Mouse (Mus musculus) gastrocnemius, postnatal 10 days (tissue): Measurements from ENCODE around the gene Ppp1r9b. TPM values are rescaled to one million over a fixed set of nuclear protein-coding genes. Genes with fewer than 3 reads are reported as not detected.
"Not testable (repeated sequence)": the region's sequence is repeated elsewhere in the genome, so short reads cannot be mapped to it uniquely, and the experiment has no call there.

Experiments
- DNase-seq: peaks from one replicate; pipeline ENCODE4 v3.0.0; 2021; ENCODE audit warnings: mixed read lengths
- long read RNA-seq, 2 experiments: library from polyadenylated mRNA; stranded (forward); transcript quantifications; one replicate each; pipeline ENCODE4 v2.0.0; 2021
- total RNA-seq, 2 experiments: library from RNA; stranded (reverse); gene quantifications; 2 replicates each; pipeline ENCODE4 v1.2.3; 2021

Gene Ppp1r9b
- total RNA-seq, result 10 to 100 TPM; 46.8 to 54.9 TPM
- long read RNA-seq, experiment 1, full-length matches to known transcripts, result 25 of 32 reads
- long read RNA-seq, experiment 1, partial matches to known transcripts, result 4 of 32 reads
- long read RNA-seq, experiment 1, other reads (novel, unspliced or antisense), result 3 of 32 reads
- long read RNA-seq, experiment 2, full-length matches to known transcripts, result 13 of 20 reads
- long read RNA-seq, experiment 2, partial matches to known transcripts, result 6 of 20 reads
- long read RNA-seq, experiment 2, other reads (novel, unspliced or antisense), result 1 of 20 reads

GRCm38 (mm10) chr11:94990749-94991577 lies at the start of gene Ppp1r9b:
TSS of gene Ppp1r9b (plus strand) at chr11:94991035.
- DNase-seq, result peak; percentile 92

DNA sequence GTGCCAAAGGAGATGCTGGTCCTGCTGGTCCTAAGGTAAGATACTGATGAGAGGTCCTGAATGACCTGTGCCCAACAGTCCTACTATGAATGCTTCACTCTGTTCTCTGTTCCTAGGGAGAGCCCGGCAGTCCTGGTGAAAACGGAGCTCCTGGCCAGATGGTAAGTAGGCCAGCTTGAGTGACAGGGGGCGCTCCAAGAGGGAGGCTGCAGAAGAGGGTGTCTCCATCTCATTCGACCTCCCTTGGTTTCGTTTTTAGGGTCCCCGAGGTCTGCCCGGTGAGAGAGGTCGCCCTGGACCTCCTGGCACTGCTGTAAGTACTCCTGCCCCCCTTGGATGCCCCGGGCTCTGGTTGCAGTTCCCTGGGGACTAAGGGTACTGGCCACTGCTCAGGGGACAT lies 49.7 kb upstream of the Ppp1r9b start:
- no peak for DNase-seq

GRCm38 (mm10) chr11:94941776-94942175 lies 49.1 kb upstream of the Ppp1r9b start:
- no peak for DNase-seq

DNA sequence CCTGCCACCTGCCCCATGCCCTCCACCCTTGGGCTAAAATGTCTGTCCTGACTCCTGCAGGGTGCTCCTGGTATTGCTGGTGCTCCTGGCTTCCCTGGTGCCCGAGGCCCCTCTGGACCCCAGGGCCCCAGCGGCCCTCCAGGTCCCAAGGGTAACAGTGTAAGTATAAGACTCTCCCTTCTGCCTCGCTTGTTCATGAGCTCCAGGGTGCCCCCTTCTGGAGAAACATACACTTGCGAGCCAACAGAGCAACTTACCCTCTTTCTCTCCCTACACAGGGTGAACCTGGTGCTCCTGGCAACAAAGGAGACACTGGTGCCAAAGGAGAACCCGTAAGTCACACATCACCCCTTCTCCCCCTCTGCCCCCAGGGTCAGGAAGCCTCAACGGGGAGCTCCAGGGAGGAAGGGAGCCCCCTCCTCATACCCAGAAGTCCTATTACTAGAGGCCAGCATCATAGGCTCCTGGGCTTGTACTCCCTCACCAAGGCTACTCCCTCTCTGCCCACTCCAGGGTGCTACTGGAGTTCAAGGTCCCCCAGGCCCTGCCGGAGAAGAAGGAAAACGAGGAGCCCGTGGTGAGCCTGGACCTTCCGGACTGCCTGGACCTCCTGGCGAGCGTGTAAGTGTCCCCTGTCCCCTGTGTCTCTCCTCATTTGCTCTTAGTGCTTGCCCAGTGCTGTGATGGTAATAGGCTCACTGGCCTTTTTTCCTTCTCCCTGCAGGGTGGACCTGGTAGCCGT lies 48.4 kb upstream of the Ppp1r9b start:
- DNase-seq, result no peak

- no peak for DNase-seq
These were observed 47.8 kb upstream of the Ppp1r9b start for GRCm38 (mm10) chr11:94943054-94943453.

- DNase-seq, result no peak
These were observed 46.5 kb upstream of the Ppp1r9b start for GRCm38 (mm10) chr11:94944295-94944694.

GRCm38 (mm10) chr11:94945236-94945635 lies 45.6 kb upstream of the Ppp1r9b start:
- no peak for DNase-seq

DNA sequence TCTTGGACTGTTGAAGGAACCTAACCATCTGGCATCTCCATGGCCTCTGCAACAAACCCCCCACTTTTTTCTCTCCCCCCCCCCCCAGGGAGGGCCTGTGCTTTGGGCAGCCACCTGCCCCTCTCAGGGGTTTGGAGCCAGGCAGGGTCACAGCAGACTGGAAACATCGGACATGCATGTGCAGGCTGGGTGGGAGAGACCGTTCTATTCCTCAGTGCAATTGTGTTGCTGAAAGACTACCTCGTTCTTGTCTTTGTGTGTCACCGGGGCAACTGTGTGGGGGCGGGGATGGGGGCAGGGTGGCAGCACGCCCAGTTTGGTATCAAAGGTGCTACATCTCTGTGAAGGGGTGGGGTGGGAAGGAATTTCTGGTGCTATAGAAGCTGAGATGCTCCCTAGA lies 38.7 kb upstream of the Ppp1r9b start:
- DNase-seq, result no peak

DNA sequence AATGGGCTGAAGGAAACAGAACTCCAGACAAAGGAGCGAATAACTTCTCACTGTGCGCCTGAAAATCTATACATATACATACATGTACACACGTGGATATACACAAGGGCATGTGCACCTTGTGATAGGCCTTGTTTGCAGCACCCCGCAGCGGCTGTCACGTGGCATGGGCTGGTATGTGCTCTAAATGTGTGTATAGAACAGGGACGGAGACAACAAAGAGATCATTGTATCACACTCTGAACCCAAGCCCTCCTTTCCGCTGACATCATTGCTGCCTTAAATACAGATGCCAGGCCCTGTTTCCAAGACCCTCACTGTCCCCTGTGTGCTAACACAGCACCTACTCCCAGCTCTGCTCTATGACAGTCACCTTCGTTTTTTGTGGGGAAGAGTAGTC lies 35.7 kb upstream of the Ppp1r9b start:
- DNase-seq, result no peak

- DNase-seq, result no peak
These were observed 33.2 kb upstream of the Ppp1r9b start for GRCm38 (mm10) chr11:94957693-94958064.

- DNase-seq, result peak; percentile 82
These were observed 32.6 kb upstream of the Ppp1r9b start for GRCm38 (mm10) chr11:94958065-94958858.

GRCm38 (mm10) chr11:94962534-94963101 lies 28.2 kb upstream of the Ppp1r9b start:
- DNase-seq, result no peak

DNA sequence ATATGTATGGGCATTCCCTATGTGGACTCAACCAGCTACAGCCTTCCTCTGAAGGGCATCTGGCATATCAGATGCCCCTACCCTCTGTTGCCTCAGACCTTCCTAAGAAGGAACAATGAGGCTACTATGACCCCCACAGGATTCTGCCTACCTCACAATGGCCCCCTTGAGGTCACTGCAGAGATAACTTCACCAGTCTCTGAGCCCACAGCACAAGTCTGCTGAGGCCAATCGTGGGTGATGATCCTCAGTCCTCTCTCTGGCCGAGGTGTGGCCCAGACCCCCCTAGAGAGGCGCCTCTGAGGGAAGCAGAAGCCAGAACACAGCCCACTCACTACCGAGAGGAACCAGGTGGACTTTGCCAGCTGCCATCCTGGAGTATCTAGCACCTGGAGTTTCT lies 23.4 kb upstream of the Ppp1r9b start, which contains the start of gene Hils1:
Hils1 (plus strand) TSS at position 175 of the 400 bp plus-strand sequence.
- no peak for DNase-seq

DNA sequence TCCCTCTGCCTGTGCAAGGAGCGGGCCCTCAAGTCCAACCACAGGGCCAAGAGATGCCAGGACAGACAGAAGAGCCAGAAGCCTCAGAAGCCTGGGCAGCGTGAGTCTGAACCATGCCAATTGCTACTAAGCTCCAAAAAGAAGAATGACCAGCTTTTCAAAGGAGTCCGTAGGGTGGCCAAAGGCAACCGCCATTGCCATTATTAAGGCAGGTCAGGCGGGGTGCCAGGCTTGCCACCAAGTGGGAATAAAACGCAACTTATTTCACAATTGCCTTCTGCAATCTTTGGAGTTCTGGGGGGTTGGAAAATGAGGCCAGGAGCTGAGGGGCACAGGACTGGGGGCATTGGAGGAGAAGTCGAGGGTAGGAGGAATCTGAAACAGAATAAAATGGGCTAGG lies 22.6 kb upstream of the Ppp1r9b start:
- no peak for DNase-seq

- not testable (repeated sequence) for DNase-seq
These were observed 21.1 kb upstream of the Ppp1r9b start for GRCm38 (mm10) chr11:94969709-94970108.

- peak; percentile 82 for DNase-seq
These were observed 20.5 kb upstream of the Ppp1r9b start for GRCm38 (mm10) chr11:94970210-94970943.

DNA sequence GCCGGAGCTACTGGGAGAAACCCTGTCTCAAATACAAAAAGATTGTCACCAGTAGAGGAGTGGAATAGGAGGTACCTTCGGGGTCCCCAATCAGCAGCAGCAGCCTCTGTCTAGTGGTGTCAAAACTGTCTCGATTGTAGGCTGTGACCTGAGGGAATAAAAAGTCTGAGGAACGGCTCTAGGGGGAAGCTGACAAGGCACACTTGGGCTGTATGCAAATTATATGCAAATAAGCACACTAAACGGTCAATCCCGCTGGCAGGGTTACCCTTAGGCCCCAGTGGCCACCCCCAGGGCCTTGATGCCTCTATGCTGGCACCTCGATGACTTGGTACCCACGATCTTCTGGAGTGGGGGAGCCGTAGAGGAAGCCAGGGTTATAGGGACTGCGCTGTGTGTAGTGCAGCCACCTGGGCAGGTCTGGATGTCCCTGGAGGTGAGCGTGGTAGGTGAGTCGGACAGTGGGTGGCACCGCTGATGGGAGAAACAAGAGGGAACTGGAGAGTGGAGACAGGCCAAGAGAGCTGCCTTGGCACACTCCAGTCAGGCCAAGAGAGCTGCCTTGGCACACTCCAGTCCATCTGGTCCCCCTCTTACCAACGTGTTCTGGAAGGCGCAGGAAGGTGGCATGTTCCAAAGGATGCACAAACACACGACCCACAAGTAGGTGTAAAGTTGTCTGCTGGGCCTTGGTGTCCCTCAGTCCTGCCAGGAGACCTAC lies 18.8 kb upstream of the Ppp1r9b start:
- DNase-seq, result no peak

DNA sequence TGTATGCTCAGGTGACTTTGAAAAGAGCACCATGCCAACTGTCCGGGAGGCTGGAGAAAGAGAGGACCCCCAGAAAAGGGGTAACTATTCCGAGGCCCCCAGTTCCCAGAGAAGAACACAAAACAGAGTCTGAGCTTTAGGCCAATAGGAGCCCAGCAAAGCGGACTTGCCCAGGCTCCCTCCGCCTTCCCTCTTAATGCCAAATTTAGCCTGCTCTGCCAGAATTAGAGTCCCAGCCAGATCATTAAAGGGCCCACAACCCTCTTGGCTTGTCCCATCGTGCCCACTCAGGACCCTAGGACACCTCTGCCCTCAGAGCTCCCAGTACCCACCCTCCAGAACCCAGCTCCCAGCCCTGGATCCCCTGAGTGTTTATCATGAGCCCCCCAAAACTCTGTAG lies 17.9 kb upstream of the Ppp1r9b start:
- no peak for DNase-seq

DNA sequence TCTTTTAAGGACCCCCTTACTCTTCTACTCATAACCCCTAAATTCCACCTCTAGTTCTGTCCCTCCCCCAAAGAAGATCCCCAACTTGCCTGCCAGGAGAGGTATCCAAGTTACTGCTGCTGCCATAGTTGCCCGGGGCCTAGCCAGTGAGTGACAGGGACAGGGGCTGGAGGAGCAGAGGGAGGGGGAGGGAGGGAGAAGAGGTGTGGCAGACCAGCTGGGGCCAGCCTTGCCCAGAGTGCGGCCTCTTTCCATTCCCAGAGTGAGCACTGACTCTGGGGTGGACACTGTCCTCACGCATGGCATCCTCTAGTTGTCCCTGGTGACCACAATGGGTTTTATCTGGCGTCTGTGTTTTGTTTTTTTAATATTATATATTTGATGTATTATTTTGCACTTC lies 17.5 kb upstream of the Ppp1r9b start:
- peak; percentile 65 for DNase-seq

GRCm38 (mm10) chr11:94974951-94975350 lies 15.9 kb upstream of the Ppp1r9b start:
- no peak for DNase-seq
